Mouse (Mus musculus) thymus, adult 18-20 months (tissue): ENCODE data around the gene Gm49711.

Experiments
- DNase-seq, 2 experiments: peaks; one replicate each; pipeline ENCODE4 v3.0.0; 2022; ENCODE audit warnings: mixed read lengths in 2 of 2

Gm49711 gene

GRCm38 (mm10) chr16:92057852-92058643, at the start of gene Gm49711, which contains the start of the genes Mrps6 and Slc5a3:
Gene Gm49711, plus strand, starts transcription at chr16:92058316.
Gene Mrps6, plus strand, starts transcription at chr16:92058270.
Gene Slc5a3, plus strand, starts transcription at chr16:92058322.
- peak; percentile 78 to 80 for DNase-seq

GRCm38 (mm10) chr16:92009586-92009985, 48.5 kb upstream of the Gm49711 start:
- no peak for DNase-seq

GRCm38 (mm10) chr16:92016792-92017191, 41.3 kb upstream of the Gm49711 start:
- DNase-seq: no peak

GRCm38 (mm10) chr16:92019141-92020118, 38.7 kb upstream of the Gm49711 start:
- peak; percentile 47 to 57 for DNase-seq

GRCm38 (mm10) chr16:92021656-92022400, 36.3 kb upstream of the Gm49711 start:
- no peak for DNase-seq

GRCm38 (mm10) chr16:92022494-92023283, 35.4 kb upstream of the Gm49711 start:
- no peak for DNase-seq

- DNase-seq: no peak
Measured at GRCm38 (mm10) chr16:92033286-92033685, 24.8 kb upstream of the Gm49711 start.

GRCm38 (mm10) chr16:92034676-92035075, 23.4 kb upstream of the Gm49711 start:
- no peak for DNase-seq

- DNase-seq: no peak
Measured at GRCm38 (mm10) chr16:92036701-92037100, 21.4 kb upstream of the Gm49711 start.

GRCm38 (mm10) chr16:92037891-92038607, 20.1 kb upstream of the Gm49711 start:
- peak; percentile 32 to 61 for DNase-seq

GRCm38 (mm10) chr16:92039421-92039820, 18.7 kb upstream of the Gm49711 start:
- no peak for DNase-seq

- no peak for DNase-seq
Measured at GRCm38 (mm10) chr16:92039966-92040365, 18.1 kb upstream of the Gm49711 start.

- no peak for DNase-seq
Measured at GRCm38 (mm10) chr16:92051777-92052310, 6.3 kb upstream of the Gm49711 start.

- no peak for DNase-seq
Measured at GRCm38 (mm10) chr16:92052569-92052968, 5.5 kb upstream of the Gm49711 start.

- DNase-seq: no peak
Measured at GRCm38 (mm10) chr16:92056711-92057110, 1.4 kb upstream of the Gm49711 start.

- no peak for DNase-seq
Measured at GRCm38 (mm10) chr16:92057456-92057851, 662 bp upstream of the Gm49711 start.

GRCm38 (mm10) chr16:92058644-92059620, 816 bp downstream of the Gm49711 start:
- DNase-seq: peak in 1 of 2 experiments; percentile 26

- no peak for DNase-seq
Measured at GRCm38 (mm10) chr16:92060213-92060612, 2.1 kb downstream of the Gm49711 start.

- no peak for DNase-seq
Measured at GRCm38 (mm10) chr16:92061586-92061985, 3.5 kb downstream of the Gm49711 start.
